Mouse (Mus musculus) heart, embryonic 11.5 days (tissue): ENCODE data around the gene Mbnl2. TPM values are rescaled to one million over a fixed set of nuclear protein-coding genes. Genes with fewer than 3 reads are reported as not detected.

Experiments
- ATAC-seq: fragments of 200-750 bp; cut with Nextera tagmentation; replicated peaks from 2 replicates; pipeline ENCODE4 v1.8.0; 2017; ENCODE audit warnings: moderate library complexity; ENCODE audit not compliant: insufficient number of reproducible peaks, low FRiP score, low TSS enrichment
- H3K27ac ChIP-seq: fragments of 300-500 bp; sonication (generic); 2 replicates; pipeline ENCODE4 v1.5.1; 2014; ENCODE audit warnings: mild to moderate bottlenecking, low read depth, low read length
- H3K27me3 ChIP-seq: fragments of 300-500 bp; sonication (generic); 2 replicates; pipeline ENCODE4 v1.6.1; 2014; ENCODE audit warnings: mild to moderate bottlenecking, low read length, mixed read lengths; ENCODE audit not compliant: control insufficient read depth, insufficient read depth
- H3K36me3 ChIP-seq: fragments of 300-500 bp; sonication (generic); 2 replicates; pipeline ENCODE4 v1.6.1; 2014; ENCODE audit warnings: mild to moderate bottlenecking, low read length, moderate library complexity, mixed read lengths; ENCODE audit not compliant: control insufficient read depth, insufficient read depth
- H3K4me1 ChIP-seq: fragments of 300-500 bp; sonication (generic); 2 replicates; pipeline ENCODE4 v1.6.1; 2014; ENCODE audit warnings: low read length; ENCODE audit not compliant: control insufficient read depth, insufficient read depth
- H3K4me2 ChIP-seq: fragments of 300-500 bp; sonication (generic); 2 replicates; pipeline ENCODE4 v1.6.1; 2014; ENCODE audit warnings: mild to moderate bottlenecking, moderate library complexity
- H3K4me3 ChIP-seq: fragments of 300-500 bp; sonication (generic); 2 replicates; pipeline ENCODE4 v1.5.1; 2014; ENCODE audit warnings: low read depth, low read length
- H3K9ac ChIP-seq: fragments of 300-500 bp; sonication (generic); 2 replicates; pipeline ENCODE4 v1.6.1; 2014; ENCODE audit warnings: mild to moderate bottlenecking, low read depth, low read length, moderate library complexity
- H3K9me3 ChIP-seq: fragments of 300-500 bp; sonication (generic); replicated peaks from 2 replicates; pipeline ENCODE4 v1.6.1; 2016; ENCODE audit warnings: low read length; ENCODE audit not compliant: control insufficient read depth
- WGBS: fragments of 180-500 bp; shearing (Covaris S2); extraction: QIAGEN DNeasy Blood & Tissue Kit; methylation state at CpG from one replicate; pipeline ENCODE4 v1.1.7; 2014; ENCODE audit not compliant: insufficient replicate concordance; 5-methylcytosine and 5-hydroxymethylcytosine counted together
- polyA plus RNA-seq: library from polyadenylated mRNA; unstranded; fragments of >200 nt; fragmentation: Nextera tagmentation; extraction: Ambion mirVana; gene quantifications from 2 replicates; pipeline ENCODE4 v1.2.1, GENCODE M21; 2014

Mbnl2 gene
- polyA plus RNA-seq, 1 experiment from 2014 or later: 107 TPM

- Histone ChIP-seq H3K9me3 (no peaks in the 10 kb centered on the region), H3K36me3 (no peaks in the 10 kb centered on the region), H3K9ac (0 out of 2 replicates have a peak overlapping the region, but pooled peaks have one; percentile 28), H3K4me1 (peaks cover 71% of the 10 kb centered on the region), H3K27me3 (no peaks in the 10 kb centered on the region), H3K4me3 (no peak overlapping the region), H3K27ac (peak overlapping the region; percentile 23), H3K4me2 (no peak overlapping the region)
- no peak for ATAC-seq
- WGBS: 68% methylated on average over 3 of the region's 3 CpGs
These were observed 31.9 kb downstream of the Mbnl2 start for GRCm38 (mm10) chr14:120307356-120307755.

GRCm38 (mm10) chr14:120307963-120308362 is 32.5 kb downstream of the Mbnl2 start:
- Histone ChIP-seq H3K4me2 (peak overlapping the region; percentile 40), H3K27ac (peak overlapping the region; percentile 23), H3K27me3 (no peaks in the 10 kb centered on the region), H3K4me1 (peaks cover 72% of the 10 kb centered on the region), H3K36me3 (no peaks in the 10 kb centered on the region), H3K9me3 (no peaks in the 10 kb centered on the region), H3K4me3 (no peak overlapping the region), H3K9ac (no peak overlapping the region)
- WGBS: 10% methylated on average over 4 of the region's 4 CpGs
- 0 out of 2 replicates have a peak, but pooled peaks have one; percentile 8 for ATAC-seq

GRCm38 (mm10) chr14:120309691-120310090 is 34.2 kb downstream of the Mbnl2 start:
- Histone ChIP-seq H3K4me1 (peaks cover 66% of the 10 kb centered on the region), H3K4me2 (no peak overlapping the region), H3K27me3 (no peaks in the 10 kb centered on the region), H3K9ac (no peak overlapping the region), H3K27ac (no peak overlapping the region; the same call in 1 of the 2 replicates), H3K9me3 (no peaks in the 10 kb centered on the region), H3K36me3 (no peaks in the 10 kb centered on the region), H3K4me3 (no peak overlapping the region)
- ATAC-seq: no peak
- WGBS: 93% methylated on average over 6 of the region's 6 CpGs

- Histone ChIP-seq H3K4me2 (peak overlapping the region; percentile 37), H3K36me3 (no peaks in the 10 kb centered on the region), H3K9me3 (no peaks in the 10 kb centered on the region), H3K9ac (0 out of 2 replicates have a peak overlapping the region, but pooled peaks have one; percentile 2), H3K27ac (peak overlapping the region; percentile 79), H3K27me3 (no peaks in the 10 kb centered on the region), H3K4me3 (no peak overlapping the region), H3K4me1 (peaks cover 73% of the 10 kb centered on the region)
- 42% methylated on average over 12 of the region's 12 CpGs for WGBS
- no peak for ATAC-seq
These were observed 36.0 kb downstream of the Mbnl2 start for GRCm38 (mm10) chr14:120311330-120312097.

GRCm38 (mm10) chr14:120312661-120313406 is 37.4 kb downstream of the Mbnl2 start:
- Histone ChIP-seq H3K9me3 (no peaks in the 10 kb centered on the region), H3K9ac (no peak overlapping the region), H3K4me2 (no peak overlapping the region), H3K36me3 (no peaks in the 10 kb centered on the region), H3K27me3 (no peaks in the 10 kb centered on the region), H3K4me3 (no peak overlapping the region), H3K4me1 (peaks cover 63% of the 10 kb centered on the region), H3K27ac (no peak overlapping the region)
- ATAC-seq: no peak
- 70% methylated on average over 12 of the region's 12 CpGs for WGBS

DNA sequence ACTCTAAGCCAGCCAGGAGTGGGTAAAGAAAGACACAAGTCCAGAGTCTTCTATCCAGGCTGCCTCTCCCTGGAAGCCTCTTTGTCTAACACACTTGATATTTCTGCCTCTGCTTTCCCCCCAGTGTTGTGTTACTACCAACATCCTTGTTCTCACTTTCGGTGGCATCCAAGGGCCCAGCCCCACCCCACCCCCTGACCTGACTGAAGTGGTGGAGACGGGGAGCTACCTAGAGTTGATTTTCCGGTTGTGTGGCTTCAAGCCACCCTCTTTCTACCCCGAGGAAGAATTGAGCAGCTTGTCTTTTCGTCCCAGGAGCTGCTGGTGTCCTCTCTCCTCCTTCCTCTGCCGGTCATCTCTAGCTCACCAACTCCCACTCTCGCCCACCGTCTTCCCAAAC is 38.0 kb downstream of the Mbnl2 start:
- 80% methylated on average over 8 of the region's 8 CpGs for WGBS
- Histone ChIP-seq H3K4me2 (no peak overlapping the region), H3K9me3 (no peaks in the 10 kb centered on the region), H3K9ac (no peak overlapping the region), H3K27ac (no peak overlapping the region), H3K4me1 (peaks cover 59% of the 10 kb centered on the region), H3K27me3 (no peaks in the 10 kb centered on the region), H3K36me3 (no peaks in the 10 kb centered on the region), H3K4me3 (no peak overlapping the region)
- ATAC-seq: no peak

DNA sequence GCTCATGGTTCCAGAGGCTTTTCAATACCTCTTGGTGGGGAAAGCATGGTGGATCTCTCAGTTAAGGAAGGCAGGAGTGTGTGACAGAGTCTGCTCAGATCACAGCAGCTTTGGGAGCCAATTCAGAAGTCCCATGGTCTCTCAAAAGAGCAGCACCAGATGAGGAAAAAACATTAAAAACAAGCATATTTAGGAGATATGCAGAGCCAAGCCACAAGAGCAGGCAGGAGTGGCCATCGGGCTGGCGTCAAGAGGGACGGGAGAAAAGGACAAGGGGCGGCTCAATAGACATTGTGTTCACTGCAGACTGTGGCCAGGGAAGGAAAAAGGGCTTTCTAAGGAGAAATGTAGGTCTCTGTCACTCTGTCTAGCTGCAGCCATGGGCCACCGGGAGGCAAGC is 40.3 kb downstream of the Mbnl2 start:
- Histone ChIP-seq H3K27me3 (no peaks in the 10 kb centered on the region), H3K9ac (no peak overlapping the region), H3K4me2 (no peak overlapping the region), H3K4me1 (peaks cover 51% of the 10 kb centered on the region), H3K36me3 (0 out of 2 replicates have a peak, but pooled peaks cover 2% of the 10 kb centered on the region), H3K9me3 (no peaks in the 10 kb centered on the region), H3K4me3 (no peak overlapping the region), H3K27ac (no peak overlapping the region)
- WGBS: 65% methylated on average over 5 of the region's 5 CpGs
- ATAC-seq: no peak

DNA sequence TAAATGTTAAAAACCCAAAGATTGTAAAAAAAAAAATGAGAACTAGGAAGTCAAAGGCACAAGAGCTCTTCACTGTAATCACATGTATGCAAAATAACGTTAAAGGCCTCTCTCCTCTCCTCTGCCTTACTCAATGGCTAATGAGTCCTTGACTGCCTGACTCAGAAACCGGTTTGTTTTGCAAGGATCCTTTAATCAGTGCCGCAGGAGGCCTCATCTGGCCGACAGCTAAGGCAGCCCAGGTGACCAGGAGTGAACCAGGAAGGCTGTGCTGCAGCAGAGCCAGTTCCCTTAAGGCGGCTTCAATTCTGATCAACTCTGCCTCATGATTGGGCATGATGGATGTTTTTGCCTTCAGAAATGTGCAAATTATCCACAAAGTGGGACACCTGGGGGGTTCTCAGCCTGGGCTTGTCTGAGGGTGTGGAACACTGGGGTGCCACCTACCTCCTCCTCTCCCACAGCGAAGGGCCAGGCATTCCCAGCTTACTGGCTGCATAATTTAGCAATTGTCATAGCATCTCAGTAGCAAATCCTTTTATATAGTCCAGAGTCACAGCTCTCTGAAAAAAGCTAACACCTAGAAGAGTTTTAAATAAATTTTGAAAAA is 43.0 kb downstream of the Mbnl2 start:
- Histone ChIP-seq H3K27me3 (no peaks in the 10 kb centered on the region), H3K9ac (no peak overlapping the region), H3K27ac (no peak overlapping the region), H3K4me3 (no peak overlapping the region), H3K4me2 (no peak overlapping the region), H3K9me3 (no peaks in the 10 kb centered on the region), H3K36me3 (0 out of 2 replicates have a peak, but pooled peaks cover 2% of the 10 kb centered on the region), H3K4me1 (peaks cover 36% of the 10 kb centered on the region)
- ATAC-seq: no peak
- 46% methylated on average over 6 of the region's 6 CpGs for WGBS
